Mouse (Mus musculus) liver, adult 2 months (tissue): ENCODE results near the gene Cacng7.

Experiments
- CTCF ChIP-seq: fragments of 200-500 bp; IDR thresholded peaks from 2 replicates; pipeline ENCODE4 v1.5.1; 2011; ENCODE audit warnings: low read depth, low read length, control low read depth
- POLR2A ChIP-seq: fragments of 200-500 bp; IDR thresholded peaks from 2 replicates; pipeline ENCODE4 v1.6.1; 2011; ENCODE audit warnings: low read length, control low read depth; ENCODE audit not compliant: insufficient read depth; ENCODE audit errors: extremely low read depth

DNA sequence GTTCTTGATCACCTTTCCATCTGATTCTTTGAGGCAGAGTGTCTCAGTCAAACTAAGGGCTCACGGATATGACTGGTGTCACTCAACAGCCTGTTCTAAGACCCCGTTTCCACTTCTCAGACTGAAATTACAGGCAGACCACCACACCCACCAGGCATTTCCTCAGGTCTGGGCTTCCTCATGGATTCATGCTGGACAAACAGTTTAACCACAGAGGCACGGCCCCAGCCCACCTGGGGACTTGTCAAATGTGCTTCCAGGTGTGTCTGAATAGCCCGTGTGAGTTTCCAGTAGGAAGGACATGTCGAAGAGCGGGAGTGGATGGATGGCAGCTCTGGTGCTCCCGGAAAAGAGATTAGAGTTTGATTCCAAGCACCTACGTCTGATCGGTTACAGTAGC is 17.0 kb downstream of the Cacng7 start:
- TF ChIP-seq CTCF = no peak
- no peak for TF ChIP-seq POLR2A
